Mouse (Mus musculus) retina, postnatal 1 day (tissue): ENCODE results near the gene Sfrp5.

Source experiments
- DNase-seq: peaks from one replicate; pipeline ENCODE4 v3.0.0-alpha.2; 2012

The Sfrp5 gene

GRCm38 (mm10) chr19:42197066-42197465 is 5.0 kb downstream of the Sfrp5 start:
- DNase-seq: no peak

- no peak for DNase-seq
These were observed 5.7 kb downstream of the Sfrp5 start for GRCm38 (mm10) chr19:42196378-42196777.

- no peak for DNase-seq
These were observed 8.7 kb downstream of the Sfrp5 start for GRCm38 (mm10) chr19:42193311-42193710.

GRCm38 (mm10) chr19:42190494-42190893 is 11.6 kb downstream of the Sfrp5 start:
- DNase-seq: peak; percentile 71

- DNase-seq: no peak
These were observed 12.3 kb downstream of the Sfrp5 start for GRCm38 (mm10) chr19:42189735-42190134.

- peak; percentile 41 for DNase-seq
These were observed 19.4 kb downstream of the Sfrp5 start for GRCm38 (mm10) chr19:42182673-42183072.

- peak; percentile 36 for DNase-seq
These were observed 22.7 kb downstream of the Sfrp5 start for GRCm38 (mm10) chr19:42179356-42179755.

- no peak for DNase-seq
These were observed 24.6 kb downstream of the Sfrp5 start for GRCm38 (mm10) chr19:42177461-42177860.

DNA sequence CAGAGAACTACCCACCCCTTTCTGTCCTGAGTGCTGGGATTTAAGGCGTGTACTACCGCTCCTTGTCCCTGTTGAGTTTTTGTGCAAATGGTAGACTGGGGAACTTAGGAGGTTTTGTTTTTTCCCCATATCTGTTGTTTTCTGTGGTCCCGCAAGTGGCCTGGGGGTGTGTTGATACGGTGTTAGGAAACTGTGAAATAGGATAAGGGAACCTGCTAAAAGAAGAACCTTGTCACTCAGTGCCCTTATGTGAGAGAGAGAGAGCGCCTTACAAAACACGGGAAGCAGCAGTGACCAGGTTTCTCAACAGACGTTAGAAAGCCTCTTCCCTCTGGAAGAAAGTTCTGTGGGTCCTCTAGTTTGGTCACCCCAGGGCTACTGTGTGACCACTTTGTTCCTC is 25.2 kb downstream of the Sfrp5 start:
- no peak for DNase-seq

GRCm38 (mm10) chr19:42170025-42170969 is 31.8 kb downstream of the Sfrp5 start:
- peak; percentile 94 for DNase-seq

GRCm38 (mm10) chr19:42169322-42169975 is 32.6 kb downstream of the Sfrp5 start:
- no peak for DNase-seq

- no peak for DNase-seq
These were observed 34.6 kb downstream of the Sfrp5 start for GRCm38 (mm10) chr19:42167489-42167888.

GRCm38 (mm10) chr19:42166766-42167165 is 35.3 kb downstream of the Sfrp5 start:
- DNase-seq: no peak

- DNase-seq: peak; percentile 84
These were observed 35.9 kb downstream of the Sfrp5 start for GRCm38 (mm10) chr19:42166130-42166529.

DNA sequence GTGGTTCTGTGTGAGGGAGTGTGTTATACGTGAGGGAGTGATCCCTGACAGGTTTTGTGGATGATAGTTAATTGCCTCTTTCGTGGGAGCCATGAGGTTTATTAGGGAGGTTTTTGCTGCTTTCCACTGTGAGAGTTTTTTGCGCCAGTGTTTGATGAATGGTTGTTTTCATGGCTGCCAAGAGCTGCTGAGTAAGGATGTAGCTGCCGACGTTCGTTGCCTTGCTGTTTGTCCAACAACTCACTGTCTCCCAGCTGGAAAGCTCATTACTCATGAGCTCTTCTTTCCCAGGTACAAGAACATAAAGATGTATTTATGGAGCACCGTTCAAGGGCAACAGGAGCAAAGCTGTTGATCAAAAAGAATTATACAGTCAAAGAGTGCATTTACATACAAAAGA is 37.9 kb downstream of the Sfrp5 start:
- DNase-seq: no peak

GRCm38 (mm10) chr19:42163764-42164163 is 38.3 kb downstream of the Sfrp5 start, which contains the start of gene Zfyve27:
Gene Zfyve27, plus strand, starts transcription at chr19:42163951.
- DNase-seq: no peak

GRCm38 (mm10) chr19:42158246-42159017 is 43.6 kb downstream of the Sfrp5 start:
- no peak for DNase-seq

DNA sequence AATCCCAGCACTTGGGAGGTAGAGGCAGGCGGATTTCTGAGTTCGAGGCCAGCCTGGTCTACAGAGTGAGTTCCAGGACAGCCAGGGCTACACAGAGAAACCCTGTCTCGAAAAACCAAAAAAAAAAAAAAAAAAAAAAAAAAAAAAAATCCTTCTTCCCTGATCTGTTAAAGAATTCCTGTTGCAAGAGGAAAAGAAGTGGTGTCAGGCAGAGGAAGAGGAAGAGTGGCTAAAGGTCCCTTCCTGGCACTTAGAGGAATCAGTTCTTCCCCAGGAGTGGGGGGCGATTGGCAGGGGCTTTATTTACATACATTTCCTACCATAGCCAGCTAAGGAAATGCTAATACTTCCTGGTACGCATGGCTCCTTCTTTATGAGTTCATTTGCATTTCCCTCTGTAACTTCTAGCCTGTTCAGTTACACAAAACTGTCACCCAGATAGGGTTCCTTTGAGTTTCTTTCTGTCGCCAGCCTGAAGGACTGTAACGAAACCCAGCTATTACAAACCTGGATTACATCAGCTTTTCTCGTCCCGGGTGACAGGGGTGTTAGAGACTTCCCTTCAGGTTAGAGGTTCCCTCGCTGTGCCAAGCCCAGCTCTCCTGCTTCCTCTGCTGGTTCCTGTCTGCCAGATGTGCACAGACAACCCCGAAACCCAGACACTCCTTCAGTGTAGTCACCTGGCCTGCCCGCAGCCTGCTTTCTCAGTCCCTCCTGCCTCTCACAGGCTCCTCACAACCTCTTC is 44.4 kb downstream of the Sfrp5 start:
- DNase-seq: no peak

- DNase-seq: peak; percentile 91
These were observed 50.1 kb downstream of the Sfrp5 start for GRCm38 (mm10) chr19:42151990-42152389.

DNA sequence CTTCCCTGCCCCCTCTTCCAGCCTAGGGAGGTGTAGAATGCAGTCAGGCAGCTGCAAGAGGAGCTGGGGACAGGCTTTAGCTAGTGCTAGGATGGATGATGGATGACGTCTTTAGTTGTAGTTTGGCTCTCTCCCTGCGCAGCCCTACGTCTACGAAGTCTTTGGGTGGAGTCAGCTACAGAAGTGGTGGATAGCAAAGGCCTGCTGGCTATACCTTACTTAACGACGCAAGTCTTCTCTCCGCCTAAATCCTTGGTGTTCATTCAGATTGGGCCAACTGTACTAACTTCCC is 53.5 kb downstream of the Sfrp5 start:
- DNase-seq: no peak
